ENCODE assay signal across 9 mouse cellular contexts in genomic region chr10:127125210-127126001, GRCm38 (mm10). TPM values are rescaled to one million over a fixed set of nuclear protein-coding genes. Genes with fewer than 3 reads are reported as not detected.
DNase-seq lines count a peak whose midpoint lies in the region; ATAC-seq lines count a peak whose summit lies in the region.
"Had no signal": no experiment of that assay in that cellular context is flagged by ENCODE, and none has a peak within 500 bp of the region (broad histone marks: within the 10 kb centered on the region; RNA-seq: fewer than 3 reads in every experiment).

No protein-coding gene starts in this region.

- no peaks in the 10 kb centered on the region for H3K36me3 ChIP-seq in hindbrain, embryonic 16.5 days (ENCODE audit: control insufficient read depth, insufficient read depth, low read length)
- H3K36me3 ChIP-seq: neural tube, embryonic 13.5 days had no signal

- H3K4me3 ChIP-seq in hindbrain, embryonic 16.5 days (ENCODE audit: low read length): no peak overlapping the region
- H3K4me3 ChIP-seq: neural tube, embryonic 13.5 days had no signal

- no peaks in the 10 kb centered on the region for H3K27me3 ChIP-seq in hindbrain, embryonic 16.5 days (replicated peaks; ENCODE audit: control insufficient read depth, insufficient read depth, low read length)
- H3K27me3 ChIP-seq: neural tube, embryonic 13.5 days had no signal

- DNase-seq in cerebellum, postnatal 10 days: peak; percentile 56 to 64
- DNase-seq in cerebellum, adult 11 months: no peak
- peak; percentile 41 for DNase-seq in right cerebral cortex, adult 18-20 months
- DNase-seq in right cerebral cortex, postnatal 36 days (ENCODE audit: low spot score in 2 of 2): no peak
- DNase-seq in embryo, embryonic 11 days: peak; percentile 56
- peak; percentile 35 to 67 for DNase-seq in lung, adult 18-20 months
- peak; percentile 58 for DNase-seq in thymus, postnatal 25 days

- H3K27ac ChIP-seq in hindbrain, embryonic 16.5 days (ENCODE audit: low read depth, low read length): no peak overlapping the region
- H3K27ac ChIP-seq: neural tube, embryonic 13.5 days had no signal

- 76% methylated on average over 9 of the region's 9 CpGs for WGBS in hindbrain, embryonic 16.5 days

- H3K4me2 ChIP-seq in hindbrain, embryonic 16.5 days (ENCODE audit: low read length): no peak overlapping the region
- H3K4me2 ChIP-seq: neural tube, embryonic 13.5 days had no signal

- H3K9ac ChIP-seq in hindbrain, embryonic 16.5 days (ENCODE audit: low read depth, low read length): no peak overlapping the region
- H3K9ac ChIP-seq: neural tube, embryonic 13.5 days had no signal

- ATAC-seq in hindbrain, embryonic 16.5 days: no peak

- H3K9me3 ChIP-seq in hindbrain, embryonic 16.5 days (ENCODE audit: control insufficient read depth, low read length): no peaks in the 10 kb centered on the region
- H3K9me3 ChIP-seq: neural tube, embryonic 13.5 days had no signal

- peaks cover 9% of the 10 kb centered on the region for H3K4me1 ChIP-seq in hindbrain, embryonic 16.5 days (ENCODE audit: control insufficient read depth, insufficient read depth, low read depth, low read length)

RNA-seq across cellular contexts. Expression of gene Os9, which starts 4.5 kb away (rescaled TPM):
- polyA plus RNA-seq in hindbrain, embryonic 16.5 days (2015; fragmentation: Nextera tagmentation; extraction: Ambion mirVana): 135 and 138 TPM in 2 replicates

RNA-seq across cellular contexts. Expression of gene B4galnt1, which starts 39.6 kb away (rescaled TPM):
- 59.0 and 74.1 TPM in 2 replicates for polyA plus RNA-seq in hindbrain, embryonic 16.5 days (2015; fragmentation: Nextera tagmentation; extraction: Ambion mirVana)

RNA-seq across cellular contexts. Expression of gene Agap2, which starts 50.3 kb away (rescaled TPM):
- 3.4 and 4.2 TPM in 2 replicates for polyA plus RNA-seq in hindbrain, embryonic 16.5 days (2015; fragmentation: Nextera tagmentation; extraction: Ambion mirVana)

RNA-seq across cellular contexts. Expression of gene Slc26a10, which starts 55.0 kb away (rescaled TPM):
- polyA plus RNA-seq in hindbrain, embryonic 16.5 days (2015; fragmentation: Nextera tagmentation; extraction: Ambion mirVana): 1.4 and 1.5 TPM in 2 replicates

RNA-seq across cellular contexts. Expression of gene Tspan31, which starts 55.3 kb away (rescaled TPM):
- polyA plus RNA-seq in hindbrain, embryonic 16.5 days (2015; fragmentation: Nextera tagmentation; extraction: Ambion mirVana): 123 TPM in 2 replicates

Comparison
In these comparisons a context has a peak if more than half of its experiments do, and no peak if none do; other contexts are left out.
1. DNase-seq: peak in cerebellum, postnatal 10 days (2 of 2), right cerebral cortex, adult 18-20 months (single experiment), embryo, embryonic 11 days (single experiment), lung, adult 18-20 months (2 of 2) and thymus, postnatal 25 days (single experiment); none in cerebellum, adult 11 months (single experiment) and right cerebral cortex, postnatal 36 days (0 of 2).